Mouse (Mus musculus) cerebellum, adult 2 months (tissue): ENCODE measurements around the gene Slc7a11.

ENCODE experiments used
- CTCF ChIP-seq: fragments of 200-500 bp; IDR thresholded peaks from 2 replicates; pipeline ENCODE4 v1.5.1; 2011; ENCODE audit warnings: low read depth, mild to moderate bottlenecking, control low read depth, low read length, moderate library complexity, borderline replicate concordance; ENCODE audit not compliant: insufficient read depth
- POLR2A ChIP-seq: fragments of 200-500 bp; IDR thresholded peaks from 2 replicates; pipeline ENCODE4 v1.6.1; 2011; ENCODE audit warnings: low read length, control low read depth, borderline replicate concordance; ENCODE audit not compliant: insufficient read depth

DNA sequence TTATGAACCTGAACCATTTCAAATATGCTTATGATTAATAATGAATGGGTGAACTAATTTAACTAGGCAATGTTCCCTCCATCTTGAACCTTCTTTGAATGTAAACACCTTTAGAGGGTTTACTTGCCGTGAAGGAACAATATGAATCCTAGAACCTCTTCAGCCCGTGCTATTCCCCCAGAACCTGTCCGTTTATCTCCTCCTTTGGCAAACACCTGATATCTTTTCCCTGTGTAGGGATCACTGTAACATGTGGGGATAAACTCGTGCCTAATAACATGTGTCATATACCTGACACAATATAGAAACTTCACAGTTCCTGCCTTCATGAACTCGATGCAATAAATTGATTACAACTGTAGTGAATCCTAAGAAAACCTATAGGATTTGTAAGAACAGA, 13.7 kb upstream of the Slc7a11 start:
- no peak for TF ChIP-seq POLR2A
- TF ChIP-seq CTCF = no peak
